Mouse (Mus musculus): ENCODE data around the gene Mtrex. TPM values are rescaled to one million over a fixed set of nuclear protein-coding genes. Genes with fewer than 3 reads are reported as not detected.
A peak's percentile ranks its signal among the peaks of the same experiment; 100 is the strongest.

Mtrex gene
- total and polyA plus RNA-seq, 2 experiments from 2014 or later: 14.3 to 22.3 TPM

GRCm38 (mm10) chr13:112870039-112870690 lies 57.0 kb downstream of the Mtrex start:
- H3K4me1 ChIP-seq (ENCODE audit: control insufficient read depth, insufficient read depth): no peaks in the 10 kb centered on the region
- H3K27me3 ChIP-seq (ENCODE audit: control insufficient read depth, insufficient read depth, low read length): no peaks in the 10 kb centered on the region
- no peak overlapping the region for H3K9ac ChIP-seq (replicated peaks; ENCODE audit: low read depth, low read length)
- no peak for TF ChIP-seq EP300 (IDR thresholded peaks at IDR 0.05; ENCODE audit: low read depth)
- no peak for TF ChIP-seq CTCF (IDR thresholded peaks at IDR 0.05; ENCODE audit: low read depth)
- ATAC-seq (ENCODE audit: insufficient read depth, low read depth) (no peak), DNase-seq (ENCODE audit: low spot score) (no peak)
- no peak overlapping the region for H3K4me2 ChIP-seq (ENCODE audit: low read depth, low read length)
- H3K36me3 ChIP-seq (replicated peaks; ENCODE audit: control insufficient read depth, insufficient read depth, low read length): peaks cover 97% of the 10 kb centered on the region
- no peak overlapping the region for H3K4me3 ChIP-seq (ENCODE audit: low read depth, low read length)
- no peak overlapping the region for H3K27ac ChIP-seq (ENCODE audit: low read depth)
- no peaks in the 10 kb centered on the region for H3K9me3 ChIP-seq (replicated peaks; ENCODE audit: control insufficient read depth, low read length)
- 81% methylated on average over 11 of the region's 11 CpGs for WGBS

GRCm38 (mm10) chr13:112867381-112867780 lies 59.8 kb downstream of the Mtrex start:
- Histone ChIP-seq H3K9ac (replicated peaks; ENCODE audit: low read depth, low read length) (no peak overlapping the region), H3K4me3 (ENCODE audit: low read depth, low read length) (no peak overlapping the region), H3K36me3 (replicated peaks; ENCODE audit: control insufficient read depth, insufficient read depth, low read length) (peaks cover 89% of the 10 kb centered on the region), H3K27ac (ENCODE audit: low read depth) (no peak overlapping the region), H3K4me2 (ENCODE audit: low read depth, low read length) (no peak overlapping the region), H3K4me1 (ENCODE audit: control insufficient read depth, insufficient read depth) (0 out of 2 replicates have a peak, but pooled peaks cover 3% of the 10 kb centered on the region), H3K27me3 (ENCODE audit: control insufficient read depth, insufficient read depth, low read length) (no peaks in the 10 kb centered on the region), H3K9me3 (replicated peaks; ENCODE audit: control insufficient read depth, low read length) (no peaks in the 10 kb centered on the region)
- WGBS: 91% methylated on average over 8 of the region's 8 CpGs
- DNase-seq (ENCODE audit: low spot score) (no peak), ATAC-seq (ENCODE audit: insufficient read depth, low read depth) (no peak)
- TF ChIP-seq CTCF (IDR thresholded peaks at IDR 0.05; ENCODE audit: low read depth) (no peak), EP300 (IDR thresholded peaks at IDR 0.05; ENCODE audit: low read depth) (no peak)

- Histone ChIP-seq H3K27ac (ENCODE audit: low read depth) (no peak overlapping the region), H3K4me1 (ENCODE audit: control insufficient read depth, insufficient read depth) (0 out of 2 replicates have a peak, but pooled peaks cover 6% of the 10 kb centered on the region), H3K9me3 (replicated peaks; ENCODE audit: control insufficient read depth, low read length) (no peaks in the 10 kb centered on the region), H3K4me3 (ENCODE audit: low read depth, low read length) (no peak overlapping the region), H3K36me3 (replicated peaks; ENCODE audit: control insufficient read depth, insufficient read depth, low read length) (peaks cover 83% of the 10 kb centered on the region), H3K4me2 (ENCODE audit: low read depth, low read length) (no peak overlapping the region), H3K9ac (replicated peaks; ENCODE audit: low read depth, low read length) (no peak overlapping the region), H3K27me3 (ENCODE audit: control insufficient read depth, insufficient read depth, low read length) (no peaks in the 10 kb centered on the region)
- ATAC-seq (ENCODE audit: insufficient read depth, low read depth) (no peak), DNase-seq (ENCODE audit: low spot score) (no peak)
- TF ChIP-seq CTCF (IDR thresholded peaks at IDR 0.05; ENCODE audit: low read depth) (no peak), EP300 (IDR thresholded peaks at IDR 0.05; ENCODE audit: low read depth) (no peak)
- 75% methylated on average over 7 of the region's 7 CpGs for WGBS
Observed at GRCm38 (mm10) chr13:112866782-112867181, 60.4 kb downstream of the Mtrex start.

GRCm38 (mm10) chr13:112862978-112863677 lies 64.1 kb downstream of the Mtrex start:
- H3K4me2 ChIP-seq (ENCODE audit: low read depth, low read length): no peak overlapping the region
- DNase-seq (ENCODE audit: low spot score) (no peak), ATAC-seq (ENCODE audit: insufficient read depth, low read depth) (no peak)
- H3K9me3 ChIP-seq (replicated peaks; ENCODE audit: control insufficient read depth, low read length): no peaks in the 10 kb centered on the region
- H3K4me1 ChIP-seq (ENCODE audit: control insufficient read depth, insufficient read depth): 0 out of 2 replicates have a peak, but pooled peaks cover 6% of the 10 kb centered on the region
- no peak for TF ChIP-seq CTCF (IDR thresholded peaks at IDR 0.05; ENCODE audit: low read depth)
- no peak for TF ChIP-seq EP300 (IDR thresholded peaks at IDR 0.05; ENCODE audit: low read depth)
- no peak overlapping the region for H3K9ac ChIP-seq (replicated peaks; ENCODE audit: low read depth, low read length)
- no peak overlapping the region for H3K27ac ChIP-seq (ENCODE audit: low read depth)
- 96% methylated on average over 1 of the region's 1 CpGs for WGBS
- H3K36me3 ChIP-seq (replicated peaks; ENCODE audit: control insufficient read depth, insufficient read depth, low read length): peaks cover 70% of the 10 kb centered on the region
- H3K27me3 ChIP-seq (ENCODE audit: control insufficient read depth, insufficient read depth, low read length): no peaks in the 10 kb centered on the region
- no peak overlapping the region for H3K4me3 ChIP-seq (ENCODE audit: low read depth, low read length)

- Histone ChIP-seq H3K27me3 (ENCODE audit: control insufficient read depth, insufficient read depth, low read length) (no peaks in the 10 kb centered on the region), H3K4me1 (ENCODE audit: control insufficient read depth, insufficient read depth) (0 out of 2 replicates have a peak, but pooled peaks cover 6% of the 10 kb centered on the region), H3K9me3 (replicated peaks; ENCODE audit: control insufficient read depth, low read length) (no peaks in the 10 kb centered on the region), H3K27ac (ENCODE audit: low read depth) (peak overlapping the region; percentile 58), H3K4me2 (ENCODE audit: low read depth, low read length) (no peak overlapping the region), H3K9ac (replicated peaks; ENCODE audit: low read depth, low read length) (no peak overlapping the region), H3K4me3 (ENCODE audit: low read depth, low read length) (no peak overlapping the region), H3K36me3 (replicated peaks; ENCODE audit: control insufficient read depth, insufficient read depth, low read length) (peaks cover 67% of the 10 kb centered on the region)
- peak; percentile 36; the same call in 1 of the 2 replicates for ATAC-seq (ENCODE audit: insufficient read depth, low read depth)
- no peak for TF ChIP-seq EP300 (IDR thresholded peaks at IDR 0.05; ENCODE audit: low read depth)
- no peak for TF ChIP-seq CTCF (IDR thresholded peaks at IDR 0.05; ENCODE audit: low read depth)
- no peak for DNase-seq (ENCODE audit: low spot score)
- 69% methylated on average over 3 of the region's 3 CpGs for WGBS
Observed at GRCm38 (mm10) chr13:112862342-112862741, 64.9 kb downstream of the Mtrex start.
